Mouse (Mus musculus): ENCODE measurements around the gene Prr12.

GRCm38 (mm10) chr7:45091001-45091990 lies 38.6 kb upstream of the Prr12 start:
- TF ChIP-seq POLR2A (IDR thresholded peaks at IDR 0.05; ENCODE audit: borderline replicate concordance, extremely low read depth, low read depth, low read length) = no peak
- no peak for TF ChIP-seq CTCF (IDR thresholded peaks at IDR 0.05; ENCODE audit: insufficient read depth, low read length)

All from lung, adult 2 months (tissue).